Mouse (Mus musculus): ENCODE measurements around the gene Zfp934. TPM values are rescaled to one million over a fixed set of nuclear protein-coding genes. Genes with fewer than 3 reads are reported as not detected.
"Not testable (repeated sequence)": the region's sequence is repeated elsewhere in the genome, so short reads cannot be mapped to it uniquely, and the experiment has no call there.

The Zfp934 gene
- 19.9 and 20.4 TPM in 2 replicates for polyA plus RNA-seq (2016; fragmentation: Nextera tagmentation; extraction: Ambion mirVana)

- 84% methylated on average over 4 of the region's 6 CpGs for WGBS
- not testable (repeated sequence) for H3K27me3 ChIP-seq (ENCODE audit: low read depth, poor library complexity, severe bottlenecking); H3K9me3 ChIP-seq (replicated peaks); H3K4me3 ChIP-seq; H3K4me1 ChIP-seq; H3K27ac ChIP-seq (replicated peaks); DNase-seq (ENCODE audit: low spot score); H3K36me3 ChIP-seq
Observed at GRCm38 (mm10) chr13:62571099-62571498, at the start of gene Zfp934. Zfp934 (minus strand) TSS chr13:62571199.

GRCm38 (mm10) chr13:62617449-62617848 lies 46.5 kb upstream of the Zfp934 start:
- Histone ChIP-seq H3K36me3 (peaks cover 49% of the 10 kb centered on the region), H3K9me3 (replicated peaks) (peaks cover 58% of the 10 kb centered on the region)
- WGBS, result 91% methylated on average over 4 of the region's 4 CpGs
- not testable (repeated sequence) for DNase-seq (ENCODE audit: low spot score); H3K27me3 ChIP-seq (ENCODE audit: low read depth, poor library complexity, severe bottlenecking); H3K27ac ChIP-seq (replicated peaks); H3K4me1 ChIP-seq; H3K4me3 ChIP-seq

- DNase-seq (ENCODE audit: low spot score); H3K9me3 ChIP-seq (replicated peaks); H3K27me3 ChIP-seq (ENCODE audit: low read depth, poor library complexity, severe bottlenecking); H3K4me1 ChIP-seq; H3K36me3 ChIP-seq; H3K27ac ChIP-seq (replicated peaks); H3K4me3 ChIP-seq: not testable (repeated sequence)
- WGBS, result 27% methylated on average over 1 of the region's 1 CpGs
Observed at GRCm38 (mm10) chr13:62561696-62562095, 9.3 kb downstream of the Zfp934 start.

- H3K9me3 ChIP-seq (replicated peaks), result peaks cover 32% of the 10 kb centered on the region
- not testable (repeated sequence) for H3K27me3 ChIP-seq (ENCODE audit: low read depth, poor library complexity, severe bottlenecking); H3K4me1 ChIP-seq
- peak within 1 kb of the TSS; percentile 77 for H3K27ac ChIP-seq (replicated peaks)
- peak; percentile 28 for DNase-seq (ENCODE audit: low spot score)
- peak within 1 kb of the TSS; percentile 55 for H3K4me3 ChIP-seq
- WGBS, result 4% methylated on average over 27 of the region's 27 CpGs
- H3K36me3 ChIP-seq, result peaks cover 23% of the 10 kb centered on the region
Observed at GRCm38 (mm10) chr13:62558189-62559110, 12.5 kb downstream of the Zfp934 start, which contains the start of gene Zfp935. Zfp935 (minus strand) TSS chr13:62558511.

- H3K4me1 ChIP-seq; DNase-seq (ENCODE audit: low spot score); H3K27me3 ChIP-seq (ENCODE audit: low read depth, poor library complexity, severe bottlenecking); H3K27ac ChIP-seq (replicated peaks); H3K4me3 ChIP-seq; H3K36me3 ChIP-seq: not testable (repeated sequence)
- H3K9me3 ChIP-seq (replicated peaks), result peaks cover 11% of the 10 kb centered on the region; the same call in 1 of the 2 replicates
Observed at GRCm38 (mm10) chr13:62530129-62530528, 40.9 kb downstream of the Zfp934 start.

- H3K4me1 ChIP-seq; DNase-seq (ENCODE audit: low spot score); H3K9me3 ChIP-seq (replicated peaks); H3K27ac ChIP-seq (replicated peaks); H3K36me3 ChIP-seq; H3K27me3 ChIP-seq (ENCODE audit: low read depth, poor library complexity, severe bottlenecking); H3K4me3 ChIP-seq: not testable (repeated sequence)
- WGBS, result 91% methylated on average over 1 of the region's 1 CpGs
Observed at GRCm38 (mm10) chr13:62510641-62511420, 60.2 kb downstream of the Zfp934 start.

- H3K27ac ChIP-seq (replicated peaks); H3K9me3 ChIP-seq (replicated peaks); H3K27me3 ChIP-seq (ENCODE audit: low read depth, poor library complexity, severe bottlenecking); DNase-seq (ENCODE audit: low spot score); H3K36me3 ChIP-seq; H3K4me1 ChIP-seq; H3K4me3 ChIP-seq: not testable (repeated sequence)
- 92% methylated on average over 8 of the region's 8 CpGs for WGBS
Observed at GRCm38 (mm10) chr13:62472661-62473060, 98.3 kb downstream of the Zfp934 start.

GRCm38 (mm10) chr13:62469947-62470346 lies 101.1 kb downstream of the Zfp934 start:
- H3K36me3 ChIP-seq; DNase-seq (ENCODE audit: low spot score); H3K27me3 ChIP-seq (ENCODE audit: low read depth, poor library complexity, severe bottlenecking): not testable (repeated sequence)

GRCm38 (mm10) chr13:62466424-62467334 lies 104.3 kb downstream of the Zfp934 start, which contains the start of gene Gm49359:
Gm49359 (minus strand) TSS chr13:62466832.
- not testable (repeated sequence) for H3K4me1 ChIP-seq; H3K27me3 ChIP-seq (ENCODE audit: low read depth, poor library complexity, severe bottlenecking)
- DNase-seq (ENCODE audit: low spot score), result peak; percentile 84
- H3K4me3 ChIP-seq, result peak within 1 kb of the TSS; percentile 67
- H3K9me3 ChIP-seq (replicated peaks), result peaks cover 26% of the 10 kb centered on the region
- 1% methylated on average over 28 of the region's 28 CpGs for WGBS
- peaks cover 27% of the 10 kb centered on the region for H3K36me3 ChIP-seq
- peak within 1 kb of the TSS; percentile 86 for H3K27ac ChIP-seq (replicated peaks)

More at GRCm38 (mm10) chr13:62469947-62470346, 101.1 kb downstream of the Zfp934 start:
- not testable (repeated sequence) for H3K4me1 ChIP-seq; H3K27ac ChIP-seq (replicated peaks); H3K4me3 ChIP-seq
- H3K9me3 ChIP-seq (replicated peaks), result peaks cover 12% of the 10 kb centered on the region

Small RNA genes lying within 50 kb of the gene (microRNA-seq; reads per million reads assigned to microRNA genes)
- gene Gm22256, result not detected

Other genes starting within 250 kb of the Zfp934 start
- gene Gm3604, start 188.0 kb downstream of the Zfp934 start, polyA plus RNA-seq (2016; fragmentation: Nextera tagmentation; extraction: Ambion mirVana), result 4.6 and 6.6 TPM in 2 replicates
- 13.3 and 13.7 TPM in 2 replicates for gene Gm49359, start 104.4 kb downstream of the Zfp934 start, polyA plus RNA-seq (2016; fragmentation: Nextera tagmentation; extraction: Ambion mirVana)
- gene Zfp935, start 12.7 kb downstream of the Zfp934 start, polyA plus RNA-seq (2016; fragmentation: Nextera tagmentation; extraction: Ambion mirVana), result not detected in 2 replicates
- gene 6720489N17Rik, start 53.0 kb upstream of the Zfp934 start, polyA plus RNA-seq (2016; fragmentation: Nextera tagmentation; extraction: Ambion mirVana), result 16.1 and 16.8 TPM in 2 replicates
- 31.6 and 31.7 TPM in 2 replicates for gene Platr25, start 189.5 kb upstream of the Zfp934 start, polyA plus RNA-seq (2016; fragmentation: Nextera tagmentation; extraction: Ambion mirVana)
- 10.4 and 10.9 TPM in 2 replicates for gene Gm5141, start 214.6 kb upstream of the Zfp934 start, polyA plus RNA-seq (2016; fragmentation: Nextera tagmentation; extraction: Ambion mirVana)

All from midbrain, embryonic 10.5 days (tissue).